Mouse (Mus musculus): ENCODE results near the gene Ipcef1. TPM values are rescaled to one million over a fixed set of nuclear protein-coding genes. Genes with fewer than 3 reads are reported as not detected.
"Not testable (repeated sequence)": the region's sequence is repeated elsewhere in the genome, so short reads cannot be mapped to it uniquely, and the experiment has no call there.

The Ipcef1 gene
- polyA plus RNA-seq, 1 experiment from 2014 or later: 0.42 TPM

GRCm38 (mm10) chr10:6896659-6897303, 155.5 kb downstream of the Ipcef1 start:
- H3K27ac ChIP-seq: no peak overlapping the region
- WGBS: 87% methylated on average over 3 of the region's 3 CpGs
- H3K9ac ChIP-seq: no peak overlapping the region
- no peak overlapping the region for H3K4me3 ChIP-seq
- no peak overlapping the region for H3K4me2 ChIP-seq (replicated peaks)
- H3K36me3 ChIP-seq: no peaks in the 10 kb centered on the region
- no peaks in the 10 kb centered on the region for H3K9me3 ChIP-seq
- H3K4me1 ChIP-seq: no peaks in the 10 kb centered on the region
- ATAC-seq (ENCODE audit: low FRiP score, low read depth): no peak
- H3K27me3 ChIP-seq (replicated peaks): no peaks in the 10 kb centered on the region

DNA sequence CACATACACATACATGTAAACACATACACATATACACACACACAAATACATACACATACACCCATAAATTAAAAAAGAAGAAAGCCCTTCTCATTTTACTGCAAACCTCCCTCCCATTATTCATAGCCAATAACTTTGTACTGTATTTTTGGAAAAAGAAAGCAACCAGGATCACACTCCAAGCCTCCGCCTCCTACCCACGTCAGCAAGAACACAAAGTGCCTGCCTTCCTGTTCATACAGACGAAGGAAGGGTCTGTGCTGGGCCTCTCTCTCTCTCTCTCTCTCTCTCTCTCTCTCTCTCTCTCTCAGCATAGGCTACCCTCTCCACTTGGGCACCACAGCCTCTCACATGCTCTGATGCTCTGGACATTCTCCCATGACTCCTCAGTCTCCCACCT, 156.5 kb downstream of the Ipcef1 start:
- H3K4me2 ChIP-seq (replicated peaks): no peak overlapping the region
- 79% methylated on average over 3 of the region's 3 CpGs for WGBS
- H3K4me3 ChIP-seq: no peak overlapping the region

DNA sequence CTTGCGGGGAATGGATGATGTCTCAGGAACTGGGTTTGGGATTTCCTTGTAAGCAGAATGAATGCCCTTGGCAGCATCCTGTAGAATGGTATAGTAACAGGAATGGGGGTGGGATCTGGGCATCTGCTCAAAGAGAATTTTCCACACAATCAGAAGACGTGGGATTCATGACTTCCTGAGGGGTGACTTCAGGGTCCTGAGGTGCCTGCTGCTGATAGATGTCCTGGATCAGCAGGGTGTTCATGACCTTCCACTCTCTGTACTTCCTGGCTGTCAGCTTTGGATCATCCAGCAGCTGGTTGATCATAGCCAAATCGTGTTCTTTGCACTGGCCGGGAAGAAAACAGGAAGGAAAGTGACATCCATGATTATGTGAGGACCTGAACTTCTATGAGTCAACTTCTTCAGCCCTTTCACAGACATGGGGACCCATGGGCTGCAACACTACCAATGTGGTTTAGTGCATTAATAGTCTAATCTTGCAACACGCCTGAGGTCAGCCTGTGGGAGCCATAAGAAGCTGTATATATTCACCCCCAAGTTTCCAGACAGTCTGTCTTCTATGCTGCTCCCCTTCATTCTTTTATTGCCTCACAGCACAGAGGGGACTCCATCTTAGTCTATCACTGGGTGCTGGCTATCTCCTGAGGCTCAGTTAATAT, 161.8 kb downstream of the Ipcef1 start:
- no peak overlapping the region for H3K27ac ChIP-seq
- no peak for ATAC-seq (ENCODE audit: low FRiP score, low read depth)
- H3K4me2 ChIP-seq (replicated peaks): no peak overlapping the region
- no peaks in the 10 kb centered on the region for H3K36me3 ChIP-seq
- no peaks in the 10 kb centered on the region for H3K9me3 ChIP-seq
- 74% methylated on average over 5 of the region's 5 CpGs for WGBS
- no peak overlapping the region for H3K9ac ChIP-seq
- H3K4me1 ChIP-seq: no peaks in the 10 kb centered on the region
- H3K4me3 ChIP-seq: no peak overlapping the region
- no peaks in the 10 kb centered on the region for H3K27me3 ChIP-seq (replicated peaks)

More for the DNA sequence above, 156.5 kb downstream of the Ipcef1 start:
- Histone ChIP-seq H3K9me3 (no peaks in the 10 kb centered on the region), H3K27ac (no peak overlapping the region), H3K36me3 (no peaks in the 10 kb centered on the region), H3K9ac (no peak overlapping the region), H3K4me1 (no peaks in the 10 kb centered on the region), H3K27me3 (replicated peaks) (no peaks in the 10 kb centered on the region)
- ATAC-seq (ENCODE audit: low FRiP score, low read depth): no peak

DNA sequence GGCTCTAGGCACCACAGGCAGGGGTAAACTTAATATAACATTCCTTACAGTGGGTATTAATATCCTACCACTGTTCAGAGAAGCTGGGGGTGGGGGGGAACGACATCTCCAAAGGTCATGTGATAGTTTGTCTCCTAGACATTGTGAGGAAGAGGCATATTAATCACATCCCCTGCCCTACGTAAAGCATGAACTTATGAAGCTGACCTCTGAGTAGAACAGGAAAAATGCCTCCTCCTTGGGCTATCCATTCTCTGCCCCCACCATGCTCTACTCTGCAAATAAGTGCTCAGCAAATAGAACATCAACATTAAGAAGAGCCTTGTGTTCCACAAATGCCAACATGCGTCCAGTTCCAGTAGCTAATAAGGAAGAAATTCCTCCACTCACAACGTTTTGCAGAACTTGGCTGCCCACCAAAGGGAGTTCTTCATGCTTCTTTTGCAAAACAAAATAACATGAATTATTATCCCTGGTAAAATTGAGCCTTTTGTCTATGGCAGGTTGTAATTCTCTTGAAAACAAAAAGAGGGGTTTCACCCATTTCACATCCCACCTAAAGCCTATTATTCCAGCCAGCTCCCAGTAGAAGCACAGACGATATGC, 162.5 kb downstream of the Ipcef1 start:
- Histone ChIP-seq H3K9me3 (no peaks in the 10 kb centered on the region), H3K4me3 (no peak overlapping the region), H3K27me3 (replicated peaks) (no peaks in the 10 kb centered on the region), H3K9ac (no peak overlapping the region), H3K4me1 (no peaks in the 10 kb centered on the region), H3K27ac (no peak overlapping the region), H3K36me3 (no peaks in the 10 kb centered on the region), H3K4me2 (replicated peaks) (no peak overlapping the region)
- 48% methylated on average over 5 of the region's 5 CpGs for WGBS
- ATAC-seq (ENCODE audit: low FRiP score, low read depth): no peak

DNA sequence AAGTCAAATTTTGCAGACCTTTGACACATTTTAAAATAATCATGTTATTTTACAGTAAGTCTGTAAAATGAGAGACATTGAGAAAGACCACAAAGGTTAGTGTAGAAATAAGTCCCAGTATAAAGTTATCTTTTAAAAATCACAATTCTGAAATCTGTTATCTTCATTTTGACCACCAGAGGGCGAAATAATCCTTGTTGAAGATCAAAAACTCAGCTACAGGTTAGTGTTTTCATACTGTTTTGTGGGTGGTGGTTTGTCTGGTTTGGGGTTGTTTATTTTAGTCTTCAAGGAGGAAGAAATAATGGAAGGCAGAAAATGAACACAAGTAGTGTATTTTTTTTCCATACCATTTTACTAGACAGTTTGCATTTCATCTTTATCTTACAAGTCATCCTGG, 166.8 kb downstream of the Ipcef1 start:
- H3K27ac ChIP-seq: no peak overlapping the region
- no peak overlapping the region for H3K4me2 ChIP-seq (replicated peaks)
- no peak overlapping the region for H3K4me3 ChIP-seq
- ATAC-seq (ENCODE audit: low FRiP score, low read depth): no peak
- no peaks in the 10 kb centered on the region for H3K27me3 ChIP-seq (replicated peaks)
- no peaks in the 10 kb centered on the region for H3K36me3 ChIP-seq
- H3K9me3 ChIP-seq: no peaks in the 10 kb centered on the region
- no peak overlapping the region for H3K9ac ChIP-seq
- H3K4me1 ChIP-seq: no peaks in the 10 kb centered on the region
- 0% methylated on average over 1 of the region's 1 CpGs for WGBS

- not testable (repeated sequence) for H3K4me3 ChIP-seq; ATAC-seq (ENCODE audit: low FRiP score, low read depth); H3K9ac ChIP-seq; H3K4me2 ChIP-seq (replicated peaks); H3K4me1 ChIP-seq; H3K27ac ChIP-seq; H3K27me3 ChIP-seq (replicated peaks); H3K36me3 ChIP-seq; H3K9me3 ChIP-seq
- 82% methylated on average over 1 of the region's 1 CpGs for WGBS
These were observed 170.2 kb downstream of the Ipcef1 start for GRCm38 (mm10) chr10:6882041-6882440.

DNA sequence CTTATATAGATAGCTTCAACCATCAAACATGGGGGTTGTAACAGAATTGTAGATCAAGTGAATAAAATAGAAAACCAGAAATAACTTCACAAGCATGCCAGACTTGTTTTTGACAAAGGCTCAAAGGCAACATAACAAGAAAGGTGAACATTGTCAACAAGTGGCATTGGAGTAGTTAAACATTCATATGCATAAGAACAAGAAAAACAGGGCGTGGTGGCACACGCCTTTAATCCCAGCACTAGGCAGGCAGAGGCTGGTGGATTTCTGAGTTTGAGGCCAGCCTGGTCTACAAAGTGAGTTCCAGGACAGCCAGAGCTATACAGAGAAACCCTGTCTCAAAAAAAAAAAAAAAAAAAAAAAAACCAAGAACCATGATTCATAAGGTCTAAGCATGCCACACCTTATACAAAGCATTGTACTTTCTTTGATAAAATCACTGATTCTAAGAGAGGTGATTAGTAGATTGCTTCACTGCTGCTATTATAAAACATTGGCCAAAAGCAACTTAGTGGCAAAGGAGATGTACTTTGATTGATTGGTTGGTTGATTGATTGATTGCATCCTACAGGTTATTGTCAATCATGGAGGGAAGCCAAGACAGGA, 173.9 kb downstream of the Ipcef1 start:
- WGBS: 92% methylated on average over 2 of the region's 2 CpGs
- Histone ChIP-seq H3K4me1 (no peaks in the 10 kb centered on the region), H3K9ac (no peak overlapping the region), H3K4me3 (no peak overlapping the region), H3K9me3 (no peaks in the 10 kb centered on the region), H3K27ac (no peak overlapping the region), H3K27me3 (replicated peaks) (no peaks in the 10 kb centered on the region), H3K4me2 (replicated peaks) (no peak overlapping the region), H3K36me3 (no peaks in the 10 kb centered on the region)
- no peak for ATAC-seq (ENCODE audit: low FRiP score, low read depth)

- no peak for ATAC-seq (ENCODE audit: low FRiP score, low read depth)
- 0 out of 2 replicates have a peak, but pooled peaks cover 4% of the 10 kb centered on the region for H3K9me3 ChIP-seq
- H3K27me3 ChIP-seq (replicated peaks): no peaks in the 10 kb centered on the region
- no peak overlapping the region for H3K27ac ChIP-seq
- no peak overlapping the region for H3K9ac ChIP-seq
- no peak overlapping the region for H3K4me2 ChIP-seq (replicated peaks)
- WGBS: 82% methylated on average over 1 of the region's 1 CpGs
- no peaks in the 10 kb centered on the region for H3K4me1 ChIP-seq
- no peaks in the 10 kb centered on the region for H3K36me3 ChIP-seq
- no peak overlapping the region for H3K4me3 ChIP-seq
These were observed 178.4 kb downstream of the Ipcef1 start for GRCm38 (mm10) chr10:6873917-6874316.

GRCm38 (mm10) chr10:6871418-6872072, 180.7 kb downstream of the Ipcef1 start:
- ATAC-seq (ENCODE audit: low FRiP score, low read depth): no peak
- Histone ChIP-seq H3K4me1 (no peaks in the 10 kb centered on the region), H3K27ac (no peak overlapping the region), H3K27me3 (replicated peaks) (no peaks in the 10 kb centered on the region), H3K36me3 (no peaks in the 10 kb centered on the region), H3K9me3 (0 out of 2 replicates have a peak, but pooled peaks cover 4% of the 10 kb centered on the region), H3K4me3 (no peak overlapping the region), H3K4me2 (replicated peaks) (no peak overlapping the region), H3K9ac (no peak overlapping the region)
- WGBS: 86% methylated on average over 7 of the region's 7 CpGs

DNA sequence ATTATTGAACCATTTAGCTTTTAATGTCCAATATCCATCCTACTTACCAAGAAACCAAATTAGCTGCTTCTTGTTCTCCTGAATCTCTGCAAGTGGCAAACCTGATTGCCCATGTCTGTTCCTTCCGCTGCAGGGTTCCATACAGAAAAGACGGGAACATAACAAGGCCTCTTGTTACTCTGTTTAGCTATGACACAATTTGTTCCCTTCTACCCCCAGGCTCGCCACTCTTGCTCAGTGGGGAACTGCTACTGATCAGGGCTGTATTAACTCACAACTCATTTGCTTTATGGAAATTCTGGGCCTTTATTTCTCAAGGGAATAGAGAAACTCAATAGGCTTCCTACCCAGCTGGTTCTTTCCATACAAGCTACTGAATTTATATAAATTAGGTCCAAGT, 196.5 kb downstream of the Ipcef1 start:
- 74% methylated on average over 3 of the region's 3 CpGs for WGBS
- Histone ChIP-seq H3K4me2 (replicated peaks) (no peak overlapping the region), H3K4me3 (no peak overlapping the region), H3K27me3 (replicated peaks) (no peaks in the 10 kb centered on the region), H3K27ac (no peak overlapping the region), H3K4me1 (no peaks in the 10 kb centered on the region), H3K9ac (no peak overlapping the region), H3K9me3 (no peaks in the 10 kb centered on the region), H3K36me3 (no peaks in the 10 kb centered on the region)
- ATAC-seq (ENCODE audit: low FRiP score, low read depth): no peak

- Histone ChIP-seq H3K4me2 (replicated peaks) (no peak overlapping the region), H3K4me1 (no peaks in the 10 kb centered on the region), H3K36me3 (no peaks in the 10 kb centered on the region), H3K9me3 (no peaks in the 10 kb centered on the region), H3K4me3 (no peak overlapping the region), H3K9ac (no peak overlapping the region), H3K27ac (no peak overlapping the region), H3K27me3 (replicated peaks) (no peaks in the 10 kb centered on the region)
- no peak for ATAC-seq (ENCODE audit: low FRiP score, low read depth)
- WGBS: 87% methylated on average over 2 of the region's 2 CpGs
These were observed 203.4 kb downstream of the Ipcef1 start for GRCm38 (mm10) chr10:6848834-6849233.

- Histone ChIP-seq H3K27me3 (replicated peaks) (no peaks in the 10 kb centered on the region), H3K9me3 (no peaks in the 10 kb centered on the region), H3K4me3 (no peak overlapping the region), H3K36me3 (no peaks in the 10 kb centered on the region), H3K9ac (no peak overlapping the region), H3K4me2 (replicated peaks) (no peak overlapping the region), H3K27ac (no peak overlapping the region), H3K4me1 (no peaks in the 10 kb centered on the region)
- no peak for ATAC-seq (ENCODE audit: low FRiP score, low read depth)
- 66% methylated on average over 7 of the region's 7 CpGs for WGBS
These were observed 204.0 kb downstream of the Ipcef1 start for GRCm38 (mm10) chr10:6848162-6848754.
